Mouse (Mus musculus) CD4-positive naive resting alpha-beta T cell, adult 76 days (primary cell): ENCODE results near the gene Pla2g15. TPM values are rescaled to one million over a fixed set of nuclear protein-coding genes. Genes with fewer than 3 reads are reported as not detected.

ENCODE experiments used
- total RNA-seq: library from RNA; stranded (reverse); gene quantifications from one replicate; pipeline ENCODE4 v1.2.4, GENCODE M21; 2023

Gene Pla2g15
- 3.8 TPM for total RNA-seq

GRCm38 (mm10) chr8:106149801-106150652 lies at the start of gene Pla2g15:
TSS of gene Pla2g15 (plus strand) at chr8:106150399.

GRCm38 (mm10) chr8:106136156-106137130 lies 13.8 kb upstream of the Pla2g15 start, which contains the start of gene Esrp2:
TSS of gene Esrp2 (minus strand) at chr8:106136974.

GRCm38 (mm10) chr8:106168356-106169016 lies 18.3 kb downstream of the Pla2g15 start, which contains the start of gene Slc7a6:
TSS of gene Slc7a6 (plus strand) at chr8:106168857.

GRCm38 (mm10) chr8:106210821-106211345 lies 60.7 kb downstream of the Pla2g15 start, which contains the start of the genes Slc7a6os and Prmt7:
TSS of gene Slc7a6os (minus strand) at chr8:106210935.
TSS of gene Prmt7 (plus strand) at chr8:106210936.

Other genes with a start within 250 kb of the Pla2g15 start
- gene Pskh1, start 250.0 kb upstream of the Pla2g15 start, total RNA-seq = 21.4 TPM
- gene Ctrl, start 216.5 kb upstream of the Pla2g15 start, total RNA-seq = 3.2 TPM
- gene Psmb10, start 212.0 kb upstream of the Pla2g15 start, total RNA-seq = 123 TPM
- not detected for gene Lcat, start 207.0 kb upstream of the Pla2g15 start, total RNA-seq
- 11.3 TPM for gene Slc12a4, start 184.3 kb upstream of the Pla2g15 start, total RNA-seq
- gene Dpep3, start 171.0 kb upstream of the Pla2g15 start, total RNA-seq = not detected
- gene Dus2, start 159.1 kb upstream of the Pla2g15 start, total RNA-seq = 11.4 TPM
- not detected for gene Dpep2nb, start 144.4 kb upstream of the Pla2g15 start, total RNA-seq
- 5.6 TPM for gene Ddx28, start 138.5 kb upstream of the Pla2g15 start, total RNA-seq
- 181 TPM for gene Nfatc3, start 91.6 kb upstream of the Pla2g15 start, total RNA-seq
- 4.0 TPM for gene Esrp2, start 13.4 kb upstream of the Pla2g15 start, total RNA-seq
- 33.7 TPM for gene Slc7a6, start 18.5 kb downstream of the Pla2g15 start, total RNA-seq
- gene Slc7a6os, start 60.5 kb downstream of the Pla2g15 start, total RNA-seq = 71.7 TPM
- 29.7 TPM for gene Prmt7, start 60.5 kb downstream of the Pla2g15 start, total RNA-seq
- gene Smpd3, start 187.6 kb downstream of the Pla2g15 start, total RNA-seq = 0.32 TPM